Mouse (Mus musculus) midbrain, embryonic 13.5 days (tissue): ENCODE measurements around the gene AC134908.4. TPM values are rescaled to one million over a fixed set of nuclear protein-coding genes. Genes with fewer than 3 reads are reported as not detected.

ENCODE experiments used
- ATAC-seq: fragments of 200-750 bp; cut with Nextera tagmentation; 2 replicates; pipeline ENCODE4 v1.8.0; 2017; ENCODE audit warnings: mild to moderate bottlenecking, moderate TSS enrichment, moderate library complexity
- H3K27ac ChIP-seq: fragments of 300-500 bp; sonication (generic); 2 replicates; pipeline ENCODE4 v1.5.1; 2015; ENCODE audit warnings: inconsistent platforms, mild to moderate bottlenecking, moderate library complexity
- H3K27me3 ChIP-seq: fragments of 300-500 bp; sonication (generic); 2 replicates; pipeline ENCODE4 v1.6.1; 2015; ENCODE audit warnings: mild to moderate bottlenecking, inconsistent platforms
- H3K36me3 ChIP-seq: fragments of 300-500 bp; sonication (generic); 2 replicates; pipeline ENCODE4 v1.6.1; 2015; ENCODE audit warnings: mild to moderate bottlenecking, inconsistent platforms
- H3K4me1 ChIP-seq: fragments of 300-500 bp; sonication (generic); replicated peaks from 2 replicates; pipeline ENCODE4 v1.6.1; 2015; ENCODE audit warnings: inconsistent platforms
- H3K4me2 ChIP-seq: fragments of 300-500 bp; sonication (generic); replicated peaks from 2 replicates; pipeline ENCODE4 v1.6.1; 2015; ENCODE audit warnings: moderate library complexity, mild to moderate bottlenecking, inconsistent platforms
- H3K4me3 ChIP-seq: fragments of 300-500 bp; sonication (generic); replicated peaks from 2 replicates; pipeline ENCODE4 v1.5.1; 2015; ENCODE audit warnings: mild to moderate bottlenecking, inconsistent platforms
- H3K9ac ChIP-seq: fragments of 300-500 bp; sonication (generic); replicated peaks from 2 replicates; pipeline ENCODE4 v1.6.1; 2015; ENCODE audit warnings: mild to moderate bottlenecking, inconsistent platforms
- H3K9me3 ChIP-seq: fragments of 300-500 bp; sonication (generic); 2 replicates; pipeline ENCODE4 v1.6.1; 2016; ENCODE audit warnings: mild to moderate bottlenecking, inconsistent platforms
- WGBS: fragments of 180-500 bp; shearing (Covaris S2); methylation state at CpG from one replicate; pipeline ENCODE4 v1.1.7; 2015; 5-methylcytosine and 5-hydroxymethylcytosine counted together
- polyA plus RNA-seq: library from polyadenylated mRNA; unstranded; fragments of >200 nt; fragmentation: Nextera tagmentation; extraction: Ambion mirVana; gene quantifications from 2 replicates; pipeline ENCODE4 v1.2.1, GENCODE M21; 2015

Gene AC134908.4
- polyA plus RNA-seq, 1 experiment from 2014 or later, result not detected

GRCm38 (mm10) chr17:25781339-25781738 lies 14.1 kb downstream of the AC134908.4 start:
- peaks cover 66% of the 10 kb centered on the region for H3K36me3 ChIP-seq
- 0 out of 2 replicates have a peak overlapping the region, but pooled peaks have one; percentile 30 for H3K27ac ChIP-seq
- WGBS, result 84% methylated on average over 6 of the region's 6 CpGs
- H3K4me3 ChIP-seq, result no peak overlapping the region
- no peak overlapping the region for H3K4me2 ChIP-seq
- peaks cover 26% of the 10 kb centered on the region for H3K4me1 ChIP-seq
- no peaks in the 10 kb centered on the region for H3K27me3 ChIP-seq
- no peak overlapping the region for H3K9ac ChIP-seq
- no peaks in the 10 kb centered on the region for H3K9me3 ChIP-seq
- ATAC-seq, result no peak

DNA sequence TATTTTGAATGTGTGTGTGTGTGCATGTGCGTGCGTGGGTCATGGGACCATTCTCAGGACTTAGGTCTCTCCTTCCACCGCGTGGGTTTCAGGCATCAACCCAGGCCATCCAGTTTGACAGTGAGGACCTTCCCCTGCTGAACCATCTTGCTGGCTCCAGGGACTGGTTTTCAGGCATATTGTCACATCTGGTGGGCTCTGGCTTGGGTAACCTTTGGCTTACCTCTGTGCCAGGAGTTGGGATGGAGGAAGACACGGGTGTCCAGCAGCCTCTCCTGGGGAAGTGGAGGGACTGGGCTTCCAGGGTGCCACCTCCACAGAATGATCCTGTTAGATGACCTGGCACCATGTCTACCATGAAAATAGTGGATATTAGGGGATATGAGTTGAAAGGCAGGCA lies 17.5 kb downstream of the AC134908.4 start:
- H3K4me1 ChIP-seq, result peaks cover 12% of the 10 kb centered on the region
- H3K9ac ChIP-seq, result no peak overlapping the region
- no peaks in the 10 kb centered on the region for H3K27me3 ChIP-seq
- ATAC-seq, result no peak
- no peak overlapping the region for H3K27ac ChIP-seq
- 92% methylated on average over 5 of the region's 5 CpGs for WGBS
- H3K4me3 ChIP-seq, result no peak overlapping the region
- peaks cover 52% of the 10 kb centered on the region for H3K36me3 ChIP-seq
- H3K4me2 ChIP-seq, result no peak overlapping the region
- H3K9me3 ChIP-seq, result no peaks in the 10 kb centered on the region

- no peak overlapping the region for H3K9ac ChIP-seq
- ATAC-seq, result no peak
- 83% methylated on average over 10 of the region's 10 CpGs for WGBS
These were observed 20.0 kb downstream of the AC134908.4 start for GRCm38 (mm10) chr17:25775318-25776062.

GRCm38 (mm10) chr17:25773549-25774120 lies 21.8 kb downstream of the AC134908.4 start, which contains the start of gene Narfl:
TSS of gene Narfl (plus strand) at chr17:25773776.
- ATAC-seq, result peak; percentile 91
- peak within 1 kb of the TSS; percentile 80 for H3K9ac ChIP-seq
- no peaks in the 10 kb centered on the region for H3K9me3 ChIP-seq
- peaks cover 17% of the 10 kb centered on the region for H3K36me3 ChIP-seq
- peak within 1 kb of the TSS; percentile 79 for H3K4me2 ChIP-seq
- 0 out of 2 replicates have a peak, but pooled peaks cover 7% of the 10 kb centered on the region for H3K27me3 ChIP-seq
- H3K4me1 ChIP-seq, result peaks cover 9% of the 10 kb centered on the region
- peak within 1 kb of the TSS; percentile 76 for H3K4me3 ChIP-seq
- H3K27ac ChIP-seq, result no peak within 1 kb of the TSS
- WGBS, result under 1% methylated on average over 37 of the region's 37 CpGs

More at GRCm38 (mm10) chr17:25775318-25776062, 20.0 kb downstream of the AC134908.4 start:
- Histone ChIP-seq H3K4me2 (peak overlapping the region; percentile 79; the same call in 1 of the 2 replicates), H3K27ac (no peak overlapping the region), H3K36me3 (peaks cover 28% of the 10 kb centered on the region), H3K4me3 (no peak overlapping the region), H3K9me3 (no peaks in the 10 kb centered on the region), H3K27me3 (no peaks in the 10 kb centered on the region), H3K4me1 (peaks cover 9% of the 10 kb centered on the region)

DNA sequence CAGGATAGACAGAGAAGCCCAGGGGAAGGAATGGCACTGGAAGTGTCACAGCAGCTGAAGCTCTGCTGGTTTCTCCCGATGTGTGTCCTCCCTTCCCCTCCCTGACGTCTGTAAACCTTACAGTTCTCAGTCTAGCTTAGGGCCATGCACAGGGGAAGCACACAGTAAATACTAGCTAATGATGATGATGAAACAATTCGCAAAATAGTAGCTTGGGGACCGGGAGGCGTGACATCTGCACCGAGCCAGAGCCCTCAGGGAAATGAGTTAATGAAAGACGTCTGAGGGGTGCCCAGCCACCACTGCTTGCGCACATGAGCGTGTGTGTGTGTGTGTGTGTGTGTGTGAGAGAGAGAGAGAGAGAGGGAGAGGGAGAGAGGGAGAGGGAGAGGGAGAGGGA lies 26.1 kb downstream of the AC134908.4 start:
- Histone ChIP-seq H3K9me3 (no peaks in the 10 kb centered on the region), H3K4me3 (no peak overlapping the region), H3K27me3 (peaks cover 22% of the 10 kb centered on the region; the same call in 1 of the 2 replicates), H3K9ac (no peak overlapping the region), H3K4me1 (peaks cover 5% of the 10 kb centered on the region), H3K27ac (no peak overlapping the region), H3K4me2 (no peak overlapping the region), H3K36me3 (no peaks in the 10 kb centered on the region)
- 66% methylated on average over 9 of the region's 9 CpGs for WGBS
- no peak for ATAC-seq

DNA sequence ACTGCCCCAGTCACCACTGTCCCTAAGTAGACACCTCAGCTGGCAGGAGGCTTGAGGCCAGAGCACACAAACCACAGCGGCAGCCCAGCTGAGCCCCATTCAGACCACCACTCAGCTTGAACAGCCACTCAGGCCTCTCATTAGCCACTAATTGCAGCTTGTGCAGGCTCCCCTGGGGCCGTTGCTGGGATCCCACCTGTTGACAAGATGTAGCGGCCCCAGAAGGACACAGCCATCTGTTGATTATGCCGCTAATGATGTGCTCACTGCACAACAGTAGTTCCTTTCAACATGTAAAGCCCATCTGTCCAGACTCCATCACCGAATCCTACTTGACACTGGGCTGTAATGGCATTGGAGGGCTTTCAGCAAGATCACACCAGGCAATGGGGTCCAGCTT lies 29.6 kb downstream of the AC134908.4 start:
- 49% methylated on average over 5 of the region's 5 CpGs for WGBS
- no peak overlapping the region for H3K27ac ChIP-seq
- H3K4me1 ChIP-seq, result no peaks in the 10 kb centered on the region
- H3K9ac ChIP-seq, result no peak overlapping the region
- no peak overlapping the region for H3K4me2 ChIP-seq
- H3K27me3 ChIP-seq, result peaks cover 28% of the 10 kb centered on the region
- peak; percentile 56 for ATAC-seq
- H3K9me3 ChIP-seq, result no peaks in the 10 kb centered on the region
- H3K4me3 ChIP-seq, result no peak overlapping the region
- H3K36me3 ChIP-seq, result no peaks in the 10 kb centered on the region

- Histone ChIP-seq H3K27ac (no peak overlapping the region), H3K4me1 (no peaks in the 10 kb centered on the region), H3K36me3 (no peaks in the 10 kb centered on the region), H3K27me3 (peaks cover 39% of the 10 kb centered on the region), H3K4me3 (no peak overlapping the region), H3K9ac (no peak overlapping the region), H3K9me3 (no peaks in the 10 kb centered on the region), H3K4me2 (no peak overlapping the region)
- WGBS, result 25% methylated on average over 3 of the region's 3 CpGs
- ATAC-seq, result no peak
These were observed 32.9 kb downstream of the AC134908.4 start for GRCm38 (mm10) chr17:25762591-25762990.

- Histone ChIP-seq H3K4me2 (no peak overlapping the region), H3K27me3 (peaks cover 29% of the 10 kb centered on the region), H3K9me3 (no peaks in the 10 kb centered on the region), H3K9ac (no peak overlapping the region), H3K36me3 (no peaks in the 10 kb centered on the region), H3K27ac (no peak overlapping the region), H3K4me3 (no peak overlapping the region), H3K4me1 (no peaks in the 10 kb centered on the region)
- ATAC-seq, result no peak
- WGBS, result 38% methylated on average over 4 of the region's 4 CpGs
These were observed 33.9 kb downstream of the AC134908.4 start for GRCm38 (mm10) chr17:25761561-25761970.

GRCm38 (mm10) chr17:25760148-25760547 lies 35.3 kb downstream of the AC134908.4 start:
- Histone ChIP-seq H3K27ac (no peak overlapping the region), H3K9me3 (no peaks in the 10 kb centered on the region), H3K9ac (no peak overlapping the region), H3K27me3 (peaks cover 34% of the 10 kb centered on the region), H3K36me3 (no peaks in the 10 kb centered on the region), H3K4me3 (no peak overlapping the region), H3K4me1 (no peaks in the 10 kb centered on the region), H3K4me2 (no peak overlapping the region)
- 79% methylated on average over 8 of the region's 8 CpGs for WGBS
- ATAC-seq, result no peak

DNA sequence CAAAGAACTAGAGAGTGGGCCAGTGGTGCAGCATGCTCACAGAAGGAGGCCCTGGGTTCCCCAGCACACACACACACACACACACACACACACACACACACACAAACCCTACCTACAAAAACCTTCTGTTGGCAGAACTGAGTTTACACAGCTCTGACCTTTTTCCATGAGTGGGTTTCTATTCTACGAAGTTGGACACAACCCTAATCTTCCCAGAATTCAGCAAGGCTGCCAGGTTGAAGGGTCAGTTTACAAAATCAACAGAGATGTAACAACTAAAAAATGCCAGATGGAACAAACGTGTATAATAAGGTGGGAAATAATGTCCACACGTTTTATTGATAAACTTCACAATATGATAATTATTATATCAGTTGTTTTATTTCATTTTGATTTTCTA lies 37.8 kb downstream of the AC134908.4 start:
- Histone ChIP-seq H3K4me3 (no peak overlapping the region), H3K27me3 (peaks cover 31% of the 10 kb centered on the region), H3K4me1 (no peaks in the 10 kb centered on the region), H3K27ac (no peak overlapping the region), H3K9me3 (no peaks in the 10 kb centered on the region), H3K36me3 (no peaks in the 10 kb centered on the region), H3K9ac (no peak overlapping the region), H3K4me2 (no peak overlapping the region)
- no peak for ATAC-seq
- WGBS, result 80% methylated on average over 3 of the region's 3 CpGs

- no peaks in the 10 kb centered on the region for H3K36me3 ChIP-seq
- H3K27ac ChIP-seq, result no peak overlapping the region
- H3K9me3 ChIP-seq, result no peaks in the 10 kb centered on the region
- WGBS, result 80% methylated on average over 9 of the region's 9 CpGs
- H3K27me3 ChIP-seq, result peaks cover 31% of the 10 kb centered on the region
- no peak overlapping the region for H3K9ac ChIP-seq
- H3K4me2 ChIP-seq, result no peak overlapping the region
- H3K4me3 ChIP-seq, result no peak overlapping the region
- no peak for ATAC-seq
- 0 out of 2 replicates have a peak, but pooled peaks cover 2% of the 10 kb centered on the region for H3K4me1 ChIP-seq
These were observed 38.8 kb downstream of the AC134908.4 start for GRCm38 (mm10) chr17:25756378-25757242.
